Mouse (Mus musculus): ENCODE results near the gene Ttc39b.

Gene Ttc39b

DNA sequence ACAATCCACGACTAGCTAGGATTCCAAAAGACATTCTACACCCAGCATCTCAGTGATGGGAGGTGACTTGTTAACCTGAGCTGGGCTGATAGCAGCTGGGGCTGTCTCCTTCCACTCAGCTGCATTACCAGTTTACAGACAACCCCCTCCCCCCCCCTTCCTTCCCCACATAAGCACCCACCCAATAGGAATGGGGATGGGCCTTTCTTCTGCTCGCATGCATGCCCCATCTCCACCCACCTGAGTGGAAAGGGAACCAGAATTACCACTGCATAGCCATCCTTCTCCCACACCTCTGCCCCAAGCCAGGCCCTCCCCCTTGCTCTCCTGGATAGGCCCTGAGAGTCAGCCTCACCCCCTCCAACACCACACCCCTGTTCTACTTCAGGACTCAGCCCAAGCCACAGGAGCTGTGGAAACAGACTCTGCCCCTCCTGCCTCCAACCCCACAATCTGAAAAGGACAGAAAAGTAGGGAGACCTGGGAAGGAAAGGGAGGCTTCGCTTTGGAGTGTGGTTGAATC, 6.2 kb downstream of the Ttc39b start:
- no peak for DNase-seq (ENCODE audit: low read depth)

DNA sequence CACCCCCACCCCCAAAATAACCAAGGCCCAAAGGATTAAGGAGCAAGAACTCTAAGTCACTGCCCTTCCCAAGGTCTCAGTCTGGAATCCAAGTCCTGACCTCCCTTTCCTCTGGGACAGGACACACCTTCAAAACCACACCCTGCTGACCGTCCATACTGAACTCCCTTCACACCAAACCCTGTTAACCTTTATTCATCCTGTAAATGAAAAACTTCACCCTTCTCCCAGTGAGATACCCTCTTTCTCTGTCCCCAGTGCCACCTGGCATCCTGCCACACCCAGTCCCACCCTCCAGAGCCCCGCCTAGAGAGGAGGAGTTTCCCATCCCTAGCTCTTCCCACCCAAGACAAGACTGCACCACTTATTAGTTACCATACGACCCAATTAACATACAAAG, 7.3 kb downstream of the Ttc39b start:
- no peak for DNase-seq (ENCODE audit: low read depth)

DNA sequence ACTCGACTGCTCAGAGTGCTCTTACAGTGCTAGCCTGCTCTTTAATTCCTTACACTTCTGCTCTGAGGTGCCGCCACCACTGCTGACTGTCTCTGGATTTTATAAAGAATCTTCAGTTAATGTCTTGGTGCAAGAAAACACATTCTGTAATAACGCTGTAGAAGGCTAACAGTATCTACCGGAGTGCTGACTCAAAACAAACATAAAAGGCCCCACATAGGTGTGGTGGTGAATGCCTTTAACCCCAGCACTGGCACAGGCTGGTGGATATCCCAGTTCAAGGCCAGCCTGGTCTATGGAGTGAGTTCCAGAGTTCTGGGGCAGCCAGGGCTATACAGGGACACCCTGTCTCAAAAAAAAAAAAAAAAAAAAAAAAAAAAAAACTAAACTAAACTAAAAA, 8.1 kb downstream of the Ttc39b start:
- DNase-seq (ENCODE audit: low read depth) = no peak

GRCm38 (mm10) chr4:83314922-83315881, 8.9 kb downstream of the Ttc39b start:
- DNase-seq (ENCODE audit: low read depth) = peak; percentile 50

DNA sequence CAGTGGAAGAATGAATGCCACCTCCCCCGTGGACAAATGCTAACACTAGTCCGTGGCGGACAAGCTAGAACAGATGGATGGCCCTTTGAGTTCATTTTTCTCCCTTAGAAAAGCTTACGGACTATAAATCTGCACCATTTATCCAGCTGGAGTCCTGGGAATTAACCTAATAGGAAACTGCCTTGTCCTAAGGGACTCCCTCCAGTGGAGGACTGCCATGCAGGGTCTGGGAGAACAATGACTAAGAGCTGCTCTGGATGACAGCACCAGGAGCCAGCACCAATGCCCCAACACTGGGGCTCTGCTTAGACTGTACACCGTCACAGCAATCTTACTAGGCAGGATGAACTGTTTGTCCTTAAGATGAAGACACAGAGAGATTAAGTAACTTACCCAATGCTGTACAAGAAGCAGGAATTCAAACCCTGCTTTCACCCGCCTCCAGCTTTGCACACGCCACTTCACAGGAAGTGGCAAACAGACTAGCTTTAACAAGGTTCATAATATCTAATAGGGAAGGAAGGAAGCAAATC, 9.7 kb downstream of the Ttc39b start:
- peak; percentile 56 for DNase-seq (ENCODE audit: low read depth)

DNA sequence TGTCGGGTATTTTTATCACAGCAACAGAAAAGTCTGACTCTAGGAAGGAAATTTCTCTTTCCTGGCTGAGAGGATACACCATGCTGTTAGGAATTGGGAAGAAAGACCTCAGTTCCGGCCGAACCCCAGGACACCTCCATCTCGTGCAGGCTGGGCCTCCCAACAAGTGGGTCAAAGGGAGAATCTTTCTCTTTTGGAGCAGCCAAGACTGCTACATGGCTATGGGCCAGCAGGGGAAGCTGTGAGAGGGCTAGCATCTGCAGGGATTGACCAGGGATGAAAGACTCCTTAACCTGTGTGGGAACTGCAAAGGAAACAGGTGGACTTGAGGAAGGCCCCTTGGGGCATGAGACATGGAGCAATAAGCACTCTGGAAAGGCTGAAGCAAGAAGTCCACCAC, 11.7 kb downstream of the Ttc39b start:
- DNase-seq (ENCODE audit: low read depth) = no peak

DNA sequence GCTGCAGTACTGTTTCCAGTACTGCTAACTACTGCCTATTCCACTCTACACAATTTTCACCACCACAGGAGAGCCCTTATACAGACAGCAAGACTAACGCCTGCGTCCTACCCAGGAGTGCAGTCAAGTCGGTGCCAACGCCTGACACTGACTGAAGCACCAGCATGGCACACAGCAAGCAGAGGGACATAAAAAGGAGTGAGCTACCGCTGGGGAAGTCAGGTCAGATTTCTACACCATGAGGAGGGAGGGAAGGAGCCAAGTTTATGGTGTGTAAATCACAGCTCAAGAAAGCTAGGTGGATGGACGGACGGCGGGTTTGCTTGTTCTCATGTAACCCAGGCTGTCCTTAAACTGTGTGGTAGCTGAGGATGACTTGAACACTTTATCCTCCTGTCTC, 12.6 kb downstream of the Ttc39b start:
- no peak for DNase-seq (ENCODE audit: low read depth)

GRCm38 (mm10) chr4:83310990-83311389, 13.1 kb downstream of the Ttc39b start:
- DNase-seq (ENCODE audit: low read depth) = no peak

GRCm38 (mm10) chr4:83308914-83309313, 15.1 kb downstream of the Ttc39b start:
- peak; percentile 86 for DNase-seq (ENCODE audit: low read depth)

- no peak for DNase-seq (ENCODE audit: low read depth)
Measured at GRCm38 (mm10) chr4:83307686-83308469, 16.2 kb downstream of the Ttc39b start.

GRCm38 (mm10) chr4:83306879-83307278, 17.2 kb downstream of the Ttc39b start:
- DNase-seq (ENCODE audit: low read depth) = peak; percentile 43

GRCm38 (mm10) chr4:83305099-83305498, 19.0 kb downstream of the Ttc39b start:
- no peak for DNase-seq (ENCODE audit: low read depth)

GRCm38 (mm10) chr4:83302887-83303827, 20.9 kb downstream of the Ttc39b start:
- DNase-seq (ENCODE audit: low read depth) = peak; percentile 89

DNA sequence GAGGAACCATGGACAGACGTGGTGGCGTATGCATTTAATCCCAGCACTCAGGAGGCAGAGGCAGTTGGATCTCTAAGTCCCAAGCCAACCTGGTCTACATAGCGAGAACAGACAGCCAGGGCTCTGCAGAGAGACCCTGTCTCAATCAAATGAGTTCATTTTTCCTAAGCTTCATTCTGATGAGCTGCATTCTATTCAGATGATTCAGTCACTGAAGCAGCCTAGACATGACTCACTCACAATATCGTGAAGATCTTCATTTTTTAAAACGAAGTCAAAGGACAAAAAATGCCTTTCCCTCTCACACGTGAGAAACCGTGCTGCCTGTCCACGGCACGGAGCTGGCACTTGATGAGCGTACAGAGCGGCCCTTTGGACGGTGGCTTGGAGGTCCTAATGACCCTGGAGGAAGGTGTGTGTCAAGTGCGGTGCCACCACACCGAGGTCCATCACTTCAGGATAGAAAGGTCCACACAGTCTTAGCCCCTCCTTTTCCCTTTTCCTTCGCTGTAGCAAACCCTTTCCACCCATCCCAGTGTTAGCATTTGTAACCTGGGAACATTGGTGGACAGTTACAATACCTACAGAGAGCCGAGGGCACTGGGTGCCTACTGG, 21.8 kb downstream of the Ttc39b start:
- DNase-seq (ENCODE audit: low read depth) = no peak

DNA sequence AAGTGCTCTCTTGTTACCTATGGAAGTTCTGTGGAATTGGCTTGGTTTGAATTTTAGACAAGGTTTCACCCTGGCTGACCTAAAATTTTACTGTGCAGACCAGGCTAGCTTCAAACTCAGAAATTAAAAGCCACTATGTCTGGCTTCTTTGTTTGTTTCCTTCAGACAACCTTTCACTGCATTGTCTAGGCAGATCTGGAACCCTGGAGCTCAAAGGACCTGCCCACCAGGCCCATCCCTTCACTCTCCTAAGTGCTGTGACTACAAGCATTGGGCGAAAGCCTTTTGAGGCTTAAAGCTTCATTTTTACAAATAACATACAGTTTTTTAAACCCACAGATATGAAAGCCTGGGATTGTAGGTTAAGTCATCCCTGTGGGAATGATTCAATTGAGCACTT, 22.3 kb downstream of the Ttc39b start:
- DNase-seq (ENCODE audit: low read depth) = no peak

GRCm38 (mm10) chr4:83284768-83285350, 39.2 kb downstream of the Ttc39b start:
- DNase-seq (ENCODE audit: low read depth) = no peak

DNA sequence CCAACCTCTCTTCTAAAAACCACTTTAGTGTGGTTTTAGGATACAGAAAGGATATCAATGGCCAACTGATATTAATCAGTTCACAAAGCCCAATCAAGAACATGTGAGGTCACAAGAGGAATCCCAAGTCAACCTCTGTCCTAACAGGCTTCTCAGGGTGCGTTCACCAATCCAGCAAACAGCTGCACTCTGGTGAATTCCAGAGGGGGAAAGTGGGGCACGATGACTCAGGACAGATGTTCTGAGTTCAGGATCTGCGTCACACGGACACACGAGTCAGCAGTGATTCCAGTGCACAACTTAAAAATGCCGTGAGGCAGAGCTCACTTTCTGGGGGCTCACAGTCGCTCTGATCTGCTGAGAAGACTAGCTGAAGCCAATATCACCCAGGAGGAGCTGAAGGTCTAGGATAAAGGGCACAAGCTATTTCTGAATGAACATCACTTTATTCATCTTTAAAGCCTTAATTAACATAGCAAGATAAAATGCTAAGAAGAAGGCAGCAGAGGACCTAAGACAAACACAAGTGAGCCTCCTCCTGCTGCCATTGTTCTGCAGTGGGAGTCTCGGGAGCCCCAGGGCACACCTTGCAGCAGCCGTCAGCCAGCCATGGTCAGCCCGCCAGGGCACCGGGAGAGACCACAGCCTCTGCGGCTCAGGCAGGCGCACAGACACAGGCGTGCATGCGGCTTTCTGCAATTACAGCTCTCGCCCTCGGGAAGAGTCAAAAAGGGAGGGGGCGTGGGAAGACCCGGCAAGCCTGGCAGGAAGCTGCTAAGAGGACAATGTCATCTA, 39.9 kb downstream of the Ttc39b start:
- DNase-seq (ENCODE audit: low read depth) = no peak

GRCm38 (mm10) chr4:83282424-83282823, 41.6 kb downstream of the Ttc39b start:
- DNase-seq (ENCODE audit: low read depth) = peak; percentile 26

GRCm38 (mm10) chr4:83279236-83279635, 44.8 kb downstream of the Ttc39b start:
- no peak for DNase-seq (ENCODE audit: low read depth)

DNA sequence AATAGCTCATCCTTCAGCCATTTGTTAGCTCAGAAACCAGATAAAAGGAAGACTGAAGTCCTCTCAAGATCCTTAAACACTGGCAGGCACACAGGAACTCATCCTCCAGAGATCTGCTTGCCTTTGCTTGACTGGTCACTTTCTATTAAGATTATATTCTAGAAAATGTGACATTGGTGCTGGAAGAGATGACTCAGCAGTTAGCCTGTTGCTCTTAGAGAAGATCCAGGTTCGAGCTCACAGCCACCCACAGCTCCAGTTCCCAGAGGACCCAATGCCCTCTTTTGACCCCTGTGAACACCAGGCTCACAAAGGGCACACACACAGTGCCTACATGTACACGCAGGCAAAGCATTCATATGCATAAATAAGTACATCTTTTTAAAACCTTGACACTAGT, 49.8 kb downstream of the Ttc39b start:
- DNase-seq (ENCODE audit: low read depth) = peak; percentile 62
